ENCODE assay signal across 50 mouse cellular contexts in the genomic region with DNA sequence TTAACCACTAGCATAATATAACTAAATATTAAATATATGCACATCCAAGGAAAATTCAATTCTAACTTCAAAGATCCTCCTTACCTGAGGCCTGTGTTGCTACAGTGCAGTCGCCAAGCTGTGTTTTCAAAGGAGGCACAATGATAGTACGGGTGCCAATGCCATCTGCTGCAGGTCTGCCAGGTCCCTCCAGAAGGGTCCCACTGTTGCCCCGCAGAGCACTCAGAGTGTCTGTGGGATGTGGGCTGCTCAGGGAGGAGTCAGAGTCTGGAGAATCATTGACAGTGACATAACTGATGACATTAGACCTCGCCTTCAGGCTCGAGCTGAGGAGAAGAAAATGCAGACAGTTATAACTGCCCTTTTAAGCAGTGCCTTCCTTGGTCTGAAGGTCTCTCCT. TPM values are rescaled to one million over a fixed set of nuclear protein-coding genes. Genes with fewer than 3 reads are reported as not detected.
"Had no signal": no experiment of that assay in that cellular context is flagged by ENCODE, and none has a peak within 500 bp of the region (broad histone marks: within the 10 kb centered on the region; RNA-seq: fewer than 3 reads in every experiment).

No protein-coding gene starts in this region.

- DNase-seq: heart, postnatal 10 days; heart, postnatal 14 days; heart, postnatal 36 days; heart, postnatal 4 days; kidney, adult 11 months; kidney, adult 18-20 months; kidney, adult 2 months; kidney, adult 8-10 months; kidney, adult 9 months; kidney, postnatal 10 days; kidney, postnatal 14 days; kidney, postnatal 25 days; kidney, postnatal 36 days; kidney, postnatal 4 days; layer of hippocampus, adult 9-11 months; layer of hippocampus, postnatal 36 days had no signal

- H3K27me3 ChIP-seq: heart, embryonic 12.5 days; heart, embryonic 13.5 days; heart, embryonic 15.5 days; hindbrain, embryonic 12.5 days; hindbrain, embryonic 13.5 days; hindbrain, embryonic 15.5 days; intestine, embryonic 15.5 days; kidney, embryonic 15.5 days had no signal

- H3K4me1 ChIP-seq: heart, embryonic 15.5 days; hindbrain, embryonic 10.5 days; hindbrain, embryonic 12.5 days; hindbrain, embryonic 13.5 days; hindbrain, embryonic 15.5 days; intestine, embryonic 15.5 days; kidney, embryonic 15.5 days had no signal

- H3K27ac ChIP-seq: heart, embryonic 10.5 days; heart, embryonic 13.5 days; heart, embryonic 15.5 days; hindbrain, embryonic 10.5 days; hindbrain, embryonic 12.5 days; hindbrain, embryonic 13.5 days; hindbrain, embryonic 14.5 days; hindbrain, embryonic 15.5 days; hindbrain, postnatal 0 days; intestine, embryonic 15.5 days; kidney, embryonic 15.5 days; kidney, postnatal 0 days; layer of hippocampus, adult 2 months; left cerebral cortex, adult 2 months had no signal

- H3K9me3 ChIP-seq: heart, embryonic 10.5 days; heart, embryonic 12.5 days; heart, embryonic 13.5 days; heart, embryonic 15.5 days; hindbrain, embryonic 10.5 days; hindbrain, embryonic 12.5 days; hindbrain, embryonic 13.5 days; hindbrain, embryonic 15.5 days; intestine, embryonic 15.5 days; kidney, embryonic 15.5 days had no signal

- H3K4me3 ChIP-seq: heart, embryonic 10.5 days; heart, embryonic 12.5 days; heart, embryonic 13.5 days; heart, embryonic 15.5 days; hindbrain, embryonic 10.5 days; hindbrain, embryonic 12.5 days; hindbrain, embryonic 13.5 days; hindbrain, embryonic 15.5 days; intestine, embryonic 15.5 days; kidney, embryonic 15.5 days; layer of hippocampus, adult 2 months; left cerebral cortex, adult 2 months had no signal

- H3K4me2 ChIP-seq: heart, embryonic 11.5 days; heart, embryonic 12.5 days; heart, embryonic 13.5 days; heart, embryonic 15.5 days; hindbrain, embryonic 12.5 days; hindbrain, embryonic 13.5 days; hindbrain, embryonic 14.5 days; hindbrain, embryonic 15.5 days; intestine, embryonic 15.5 days; kidney, embryonic 15.5 days had no signal

- ATAC-seq: hindbrain, embryonic 16.5 days; hindbrain, postnatal 0 days; inflammation-experienced regulatory T-cells, adult 6 months; intestine, embryonic 15.5 days; intestine, postnatal 0 days had no signal

- H3K9ac ChIP-seq: heart, embryonic 12.5 days; heart, embryonic 13.5 days; heart, embryonic 15.5 days; hindbrain, embryonic 12.5 days; hindbrain, embryonic 13.5 days; hindbrain, embryonic 14.5 days; hindbrain, embryonic 15.5 days; intestine, embryonic 15.5 days; kidney, embryonic 15.5 days had no signal

RNA-seq across cellular contexts. Expression of a gene that starts 7.5 kb away (rescaled TPM):
- total RNA-seq: heart, postnatal 10 days; heart, postnatal 14 days; heart, postnatal 36 days; heart, postnatal 4 days; hematopoietic stem cell, adult 5-6 weeks; hindbrain, postnatal 0 days; layer of hippocampus, adult 18-20 months; layer of hippocampus, adult 2 months; layer of hippocampus, adult 8-10 months; layer of hippocampus, postnatal 10 days; layer of hippocampus, postnatal 14 days; layer of hippocampus, postnatal 25 days; layer of hippocampus, postnatal 36 days; left cerebral cortex, adult 18-20 months; left cerebral cortex, adult 2 months had no signal
- polyA plus RNA-seq: heart, embryonic 10.5 days; heart, embryonic 11.5 days; heart, embryonic 12.5 days; heart, embryonic 13.5 days; heart, embryonic 14.5 days; heart, embryonic 15.5 days; heart, embryonic 16.5 days; heart, postnatal 0 days; hindbrain, embryonic 10.5 days; hindbrain, embryonic 11.5 days; hindbrain, embryonic 12.5 days; hindbrain, embryonic 13.5 days; hindbrain, embryonic 14.5 days; hindbrain, embryonic 15.5 days; hindbrain, embryonic 16.5 days; hindbrain, postnatal 0 days; inflammation-experienced regulatory T-cells, adult 6 months; intestine, embryonic 14.5 days; intestine, embryonic 15.5 days; intestine, postnatal 0 days; kidney, adult 2 months; kidney, embryonic 14.5 days; kidney, embryonic 15.5 days; kidney, embryonic 16.5 days; kidney, postnatal 0 days; large intestine, adult 2 months had no signal
